Mouse (Mus musculus): ENCODE results near the gene Icos. TPM values are rescaled to one million over a fixed set of nuclear protein-coding genes. Genes with fewer than 3 reads are reported as not detected.

The Icos gene
- 0.14 and 0.19 TPM in 2 replicates for polyA plus RNA-seq (2015; fragmentation: Nextera tagmentation; extraction: Ambion mirVana)

DNA sequence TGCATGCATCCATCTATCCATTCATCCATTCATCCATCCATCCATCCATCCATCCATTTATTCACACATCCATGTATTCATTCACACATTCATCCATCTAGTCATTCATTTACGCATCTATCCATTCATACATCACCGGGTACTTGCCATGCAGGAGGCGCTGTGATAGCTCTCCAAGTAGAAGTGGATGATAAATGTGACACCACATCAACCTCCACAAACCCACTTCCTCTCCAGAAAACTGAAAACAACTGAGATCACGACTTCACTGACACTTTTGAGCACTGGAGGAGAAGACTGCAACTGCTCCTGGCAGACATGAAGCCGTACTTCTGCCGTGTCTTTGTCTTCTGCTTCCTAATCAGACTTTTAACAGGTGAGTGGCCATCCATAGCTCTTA, at the start of gene Icos:
Icos (plus strand) TSS at position 287 of the 400 bp plus-strand sequence.
- Histone ChIP-seq H3K36me3 (no peaks in the 10 kb centered on the region), H3K4me3 (replicated peaks) (no peak within 1 kb of the TSS), H3K9ac (no peak within 1 kb of the TSS), H3K27me3 (no peaks in the 10 kb centered on the region), H3K4me2 (no peak within 1 kb of the TSS), H3K9me3 (replicated peaks) (no peaks in the 10 kb centered on the region), H3K4me1 (peaks cover 9% of the 10 kb centered on the region), H3K27ac (no peak within 1 kb of the TSS)
- ATAC-seq (replicated peaks; ENCODE audit: low FRiP score): no peak
- 76% methylated on average over 6 of the region's 6 CpGs for WGBS

DNA sequence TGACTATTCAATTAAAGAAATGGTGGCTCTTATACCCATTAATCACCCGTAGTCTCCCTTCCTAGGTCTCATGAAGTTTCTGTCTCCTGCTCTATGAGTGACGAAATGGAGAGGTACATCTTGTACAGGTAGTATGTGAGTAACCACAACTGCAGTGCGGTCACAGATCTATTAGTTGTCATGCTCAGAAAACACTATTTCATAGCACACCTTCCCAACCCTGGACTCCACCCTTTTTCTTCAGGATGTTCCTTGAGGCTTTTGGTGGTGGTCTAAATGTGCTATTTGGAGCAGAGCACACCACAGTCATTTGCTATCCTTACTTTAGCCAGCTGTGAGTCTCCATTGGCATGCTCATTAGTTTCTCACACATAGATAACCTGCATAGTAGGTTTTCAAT, 48.7 kb upstream of the Icos start:
- H3K4me3 ChIP-seq (replicated peaks): no peak overlapping the region
- H3K27ac ChIP-seq: no peak overlapping the region
- no peaks in the 10 kb centered on the region for H3K9me3 ChIP-seq (replicated peaks)
- no peaks in the 10 kb centered on the region for H3K4me1 ChIP-seq
- no peak overlapping the region for H3K9ac ChIP-seq
- ATAC-seq (replicated peaks; ENCODE audit: low FRiP score): no peak
- no peak overlapping the region for H3K4me2 ChIP-seq
- H3K27me3 ChIP-seq: no peaks in the 10 kb centered on the region
- no peaks in the 10 kb centered on the region for H3K36me3 ChIP-seq
- WGBS: 87% methylated on average over 3 of the region's 3 CpGs

DNA sequence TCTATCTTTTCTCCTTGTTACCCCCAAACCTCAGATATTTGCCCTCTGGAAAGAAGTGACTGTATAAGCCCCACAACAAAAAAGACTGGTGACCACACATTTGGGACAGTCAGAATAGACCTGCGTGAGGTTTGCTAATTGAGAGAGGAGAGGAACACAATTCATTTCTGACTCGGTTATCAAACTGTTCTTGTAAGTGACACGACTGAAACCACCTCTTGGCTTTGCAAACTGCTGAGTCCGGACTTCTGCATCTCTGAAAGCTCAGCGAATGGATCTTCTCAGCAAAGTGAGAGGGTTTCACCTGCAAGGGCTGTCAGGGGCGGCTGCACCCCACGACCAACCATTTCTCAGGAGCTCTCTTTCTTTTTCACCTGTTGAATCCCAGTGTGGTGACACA, 47.3 kb upstream of the Icos start:
- WGBS: 84% methylated on average over 7 of the region's 7 CpGs
- ATAC-seq (replicated peaks; ENCODE audit: low FRiP score): no peak
- no peaks in the 10 kb centered on the region for H3K27me3 ChIP-seq

DNA sequence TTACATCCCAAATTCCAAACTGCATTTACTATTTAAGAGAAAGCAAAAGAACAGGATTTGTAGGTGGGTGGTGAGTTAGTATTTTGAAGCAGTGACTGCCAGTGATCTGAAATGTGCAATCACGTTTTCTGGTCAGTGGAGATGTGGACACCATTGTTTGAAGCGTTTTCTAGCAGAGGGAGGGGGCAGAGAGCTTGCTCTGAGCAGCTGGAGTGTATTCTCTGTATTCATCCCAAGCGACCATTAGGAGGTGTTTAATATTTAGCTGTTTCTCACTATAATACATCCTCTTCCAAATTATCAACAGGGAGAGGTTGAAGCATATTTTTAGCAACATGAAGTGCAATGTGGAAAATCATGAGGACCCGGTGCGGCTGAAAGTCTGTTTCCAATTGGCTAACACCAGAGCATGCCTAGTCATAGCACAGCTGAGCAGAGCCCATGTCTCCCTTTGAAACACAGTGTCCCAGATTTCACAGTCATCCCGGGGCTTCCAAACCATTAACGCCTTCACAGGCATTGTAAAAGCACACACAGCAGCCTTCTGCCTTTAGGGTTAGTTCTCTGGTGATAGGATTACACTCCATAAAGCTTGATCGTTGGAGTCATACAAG, 41.7 kb upstream of the Icos start:
- no peaks in the 10 kb centered on the region for H3K27me3 ChIP-seq
- no peak overlapping the region for H3K27ac ChIP-seq
- H3K4me2 ChIP-seq: no peak overlapping the region
- no peak overlapping the region for H3K9ac ChIP-seq
- H3K4me1 ChIP-seq: no peaks in the 10 kb centered on the region
- WGBS: 40% methylated on average over 8 of the region's 8 CpGs
- no peak for ATAC-seq (replicated peaks; ENCODE audit: low FRiP score)
- no peaks in the 10 kb centered on the region for H3K36me3 ChIP-seq
- no peak overlapping the region for H3K4me3 ChIP-seq (replicated peaks)
- no peaks in the 10 kb centered on the region for H3K9me3 ChIP-seq (replicated peaks)

More for the DNA sequence above, 47.3 kb upstream of the Icos start:
- Histone ChIP-seq H3K4me3 (replicated peaks) (no peak overlapping the region), H3K9me3 (replicated peaks) (no peaks in the 10 kb centered on the region), H3K27ac (no peak overlapping the region), H3K9ac (no peak overlapping the region), H3K4me1 (no peaks in the 10 kb centered on the region), H3K4me2 (no peak overlapping the region), H3K36me3 (no peaks in the 10 kb centered on the region)

DNA sequence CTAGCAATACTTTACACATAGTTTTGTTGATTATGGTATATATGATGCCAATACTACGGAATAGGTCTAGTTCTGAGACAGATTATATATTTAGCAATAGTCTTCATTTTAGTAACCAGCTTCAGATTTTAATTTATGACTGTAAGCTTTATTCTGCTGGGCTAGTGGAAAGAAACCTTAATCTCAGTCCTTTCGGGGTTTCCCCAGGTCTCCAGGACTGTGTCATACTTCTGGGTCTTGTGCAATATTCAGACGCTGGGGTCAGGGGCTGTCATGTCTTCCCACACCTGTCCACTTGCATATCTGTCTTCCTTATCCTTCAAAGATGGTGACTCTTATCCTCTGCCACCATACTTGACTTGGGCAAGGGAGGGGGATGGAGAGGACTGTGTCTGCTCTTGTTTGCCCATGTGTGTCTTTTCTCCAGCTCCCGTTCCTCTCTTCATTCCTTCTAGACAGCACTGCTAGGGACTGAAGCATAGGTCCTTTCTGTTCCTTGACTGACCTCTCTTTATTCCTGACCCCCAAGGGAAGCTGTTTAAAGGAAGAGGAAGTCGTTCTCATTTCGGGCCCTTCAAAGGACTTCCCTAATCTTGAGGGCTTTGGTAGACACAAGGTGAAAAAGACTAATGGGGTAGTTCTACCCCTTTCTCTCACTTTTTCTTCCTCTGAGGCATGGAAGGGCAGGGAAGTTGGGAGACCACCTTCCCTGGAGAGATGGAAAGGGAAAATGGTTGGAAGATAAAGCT, 40.6 kb upstream of the Icos start:
- Histone ChIP-seq H3K36me3 (no peaks in the 10 kb centered on the region), H3K4me1 (no peaks in the 10 kb centered on the region), H3K4me2 (no peak overlapping the region), H3K9ac (no peak overlapping the region), H3K4me3 (replicated peaks) (no peak overlapping the region), H3K27ac (no peak overlapping the region), H3K9me3 (replicated peaks) (no peaks in the 10 kb centered on the region), H3K27me3 (no peaks in the 10 kb centered on the region)
- WGBS: 71% methylated on average over 6 of the region's 6 CpGs
- ATAC-seq (replicated peaks; ENCODE audit: low FRiP score): no peak

DNA sequence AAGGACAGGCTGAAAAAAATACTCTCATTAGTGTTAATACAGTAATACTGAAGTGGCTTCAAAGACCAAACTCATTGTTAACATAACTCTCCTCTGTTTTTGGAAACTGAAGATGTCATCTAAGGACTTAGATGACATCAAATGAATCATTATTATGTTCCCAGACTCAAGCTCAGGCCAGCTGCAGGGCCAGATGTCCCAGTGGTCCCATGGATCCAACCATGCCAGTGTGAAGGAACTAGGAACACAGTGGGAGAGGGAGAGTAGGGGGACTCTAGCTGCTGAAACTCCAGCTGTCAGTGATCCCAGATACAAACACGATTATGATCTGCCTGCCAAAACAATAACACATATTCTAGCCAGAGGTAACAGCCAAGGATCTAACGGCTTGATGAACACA, 39.5 kb upstream of the Icos start:
- no peak for ATAC-seq (replicated peaks; ENCODE audit: low FRiP score)
- H3K9me3 ChIP-seq (replicated peaks): no peaks in the 10 kb centered on the region
- no peaks in the 10 kb centered on the region for H3K27me3 ChIP-seq
- no peaks in the 10 kb centered on the region for H3K4me1 ChIP-seq
- H3K4me2 ChIP-seq: no peak overlapping the region
- no peak overlapping the region for H3K27ac ChIP-seq
- 77% methylated on average over 2 of the region's 2 CpGs for WGBS
- H3K9ac ChIP-seq: no peak overlapping the region
- no peaks in the 10 kb centered on the region for H3K36me3 ChIP-seq
- no peak overlapping the region for H3K4me3 ChIP-seq (replicated peaks)

DNA sequence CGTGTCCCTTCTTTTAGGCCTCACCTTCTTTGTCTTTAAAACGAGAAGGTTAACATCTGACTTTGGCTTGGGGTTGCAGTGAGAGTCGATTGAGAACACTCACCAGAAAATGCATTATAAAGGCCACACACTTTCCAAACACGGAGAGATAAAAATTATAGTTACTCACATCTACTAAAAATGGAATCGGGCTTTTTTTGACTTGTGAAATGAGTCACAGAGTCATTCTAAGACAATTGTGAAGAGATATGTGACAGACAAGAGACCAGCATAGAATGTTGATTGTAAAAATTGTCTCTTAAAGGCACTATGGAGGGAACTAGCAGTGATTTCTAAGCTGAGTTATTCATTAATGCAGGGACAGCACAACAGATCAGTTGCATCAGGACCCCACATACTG, 38.8 kb upstream of the Icos start:
- ATAC-seq (replicated peaks; ENCODE audit: low FRiP score): no peak
- Histone ChIP-seq H3K27ac (no peak overlapping the region), H3K27me3 (no peaks in the 10 kb centered on the region), H3K4me2 (no peak overlapping the region), H3K4me3 (replicated peaks) (no peak overlapping the region), H3K9me3 (replicated peaks) (no peaks in the 10 kb centered on the region), H3K4me1 (no peaks in the 10 kb centered on the region), H3K9ac (no peak overlapping the region), H3K36me3 (no peaks in the 10 kb centered on the region)
- 86% methylated on average over 5 of the region's 5 CpGs for WGBS

DNA sequence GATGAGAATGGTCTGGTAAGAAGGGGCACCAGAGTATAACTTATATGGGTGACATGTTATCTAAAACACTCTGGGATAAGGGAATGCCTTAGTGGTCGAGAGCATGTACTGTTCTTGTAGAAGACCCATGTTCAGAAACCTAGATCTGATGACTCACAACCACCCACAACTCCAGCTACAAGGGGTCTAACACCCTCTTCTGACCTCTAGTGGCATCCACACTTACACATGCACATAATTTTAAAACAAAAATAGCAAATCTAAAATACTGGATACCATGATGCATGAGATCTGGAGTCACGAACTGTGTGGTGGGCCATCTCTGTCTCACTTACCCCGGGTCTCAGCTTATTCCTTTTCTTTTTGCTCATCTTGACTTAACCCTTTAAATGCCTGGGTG, 37.7 kb upstream of the Icos start:
- ATAC-seq (replicated peaks; ENCODE audit: low FRiP score): no peak
- H3K36me3 ChIP-seq: no peaks in the 10 kb centered on the region
- 83% methylated on average over 3 of the region's 3 CpGs for WGBS
- no peaks in the 10 kb centered on the region for H3K9me3 ChIP-seq (replicated peaks)
- no peak overlapping the region for H3K4me2 ChIP-seq
- no peak overlapping the region for H3K9ac ChIP-seq
- H3K4me1 ChIP-seq: no peaks in the 10 kb centered on the region
- H3K27ac ChIP-seq: no peak overlapping the region
- H3K27me3 ChIP-seq: no peaks in the 10 kb centered on the region
- H3K4me3 ChIP-seq (replicated peaks): no peak overlapping the region

DNA sequence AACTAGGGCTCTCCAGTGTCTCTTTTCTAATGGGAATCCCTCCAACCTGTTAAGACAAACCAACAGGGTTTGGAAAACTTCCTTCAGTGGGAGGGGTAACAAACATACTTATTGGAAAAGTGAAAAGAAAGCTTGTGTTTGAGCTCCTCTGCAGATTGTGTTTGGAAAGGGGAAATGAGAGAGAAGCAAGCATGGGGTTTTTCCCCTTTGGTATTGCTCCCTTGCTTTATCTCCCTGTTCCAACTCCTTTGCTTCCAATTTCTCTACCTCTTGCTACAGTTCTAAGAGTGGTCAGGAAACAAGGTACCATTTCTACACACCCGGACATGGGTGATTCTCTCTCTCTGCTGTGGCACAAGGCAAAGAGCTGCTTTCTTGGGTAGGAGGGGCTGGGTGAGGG, 37.1 kb upstream of the Icos start:
- WGBS: 91% methylated on average over 1 of the region's 1 CpGs
- ATAC-seq (replicated peaks; ENCODE audit: low FRiP score): no peak

DNA sequence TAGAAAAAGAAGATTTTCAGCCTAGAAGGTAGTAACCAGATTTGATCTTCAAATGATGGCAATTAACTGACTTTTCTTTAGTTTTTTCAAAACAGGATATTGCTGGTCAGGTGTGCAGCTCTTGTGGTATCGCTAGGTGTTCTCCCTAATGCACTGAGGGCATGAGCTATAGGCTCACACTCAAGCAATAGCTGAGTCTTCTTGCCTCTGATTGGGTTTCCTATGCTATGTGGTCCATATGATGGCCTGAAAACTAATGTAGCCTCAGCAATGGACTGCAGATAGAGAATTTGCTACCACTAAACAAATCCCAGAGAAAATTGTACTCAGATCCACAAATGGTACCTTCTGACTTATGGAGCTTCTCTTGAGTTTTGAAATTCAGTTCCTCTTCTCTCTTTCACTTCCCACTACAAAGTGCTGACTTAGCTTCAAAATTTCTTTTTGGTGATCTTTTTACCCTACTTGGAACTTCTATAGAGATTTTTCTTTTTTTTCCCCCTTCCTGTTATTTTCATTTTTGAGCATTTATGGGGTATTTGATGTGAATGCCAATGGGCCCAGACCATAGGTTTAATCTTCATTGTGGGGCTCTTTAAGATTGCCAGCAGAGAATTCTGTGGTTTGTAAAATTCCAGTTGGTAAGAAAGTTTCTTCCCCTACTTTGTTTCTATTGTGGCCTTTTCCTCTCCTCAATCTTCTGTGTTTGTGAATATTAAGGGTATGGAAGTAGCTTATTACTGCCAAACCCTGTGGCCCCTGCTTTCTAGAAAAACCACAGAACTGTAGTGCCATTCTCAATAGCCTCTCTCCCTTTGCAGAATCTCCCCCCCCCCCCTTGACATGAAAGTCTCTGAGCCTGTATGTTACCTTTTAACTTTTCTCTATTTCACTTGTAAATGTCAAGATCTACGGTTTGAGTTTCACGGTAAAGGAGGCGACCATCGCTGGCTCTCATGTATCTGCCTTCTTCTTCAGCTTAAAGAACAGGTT, 36.4 kb upstream of the Icos start:
- Histone ChIP-seq H3K9ac (no peak overlapping the region), H3K36me3 (no peaks in the 10 kb centered on the region), H3K9me3 (replicated peaks) (no peaks in the 10 kb centered on the region), H3K27ac (no peak overlapping the region), H3K4me3 (replicated peaks) (no peak overlapping the region), H3K4me2 (no peak overlapping the region), H3K27me3 (no peaks in the 10 kb centered on the region), H3K4me1 (no peaks in the 10 kb centered on the region)
- 89% methylated on average over 5 of the region's 5 CpGs for WGBS
- ATAC-seq (replicated peaks; ENCODE audit: low FRiP score): no peak

More for the DNA sequence above, 37.1 kb upstream of the Icos start:
- Histone ChIP-seq H3K27ac (no peak overlapping the region), H3K36me3 (no peaks in the 10 kb centered on the region), H3K9ac (no peak overlapping the region), H3K4me1 (no peaks in the 10 kb centered on the region), H3K9me3 (replicated peaks) (no peaks in the 10 kb centered on the region), H3K27me3 (no peaks in the 10 kb centered on the region), H3K4me2 (no peak overlapping the region), H3K4me3 (replicated peaks) (no peak overlapping the region)

DNA sequence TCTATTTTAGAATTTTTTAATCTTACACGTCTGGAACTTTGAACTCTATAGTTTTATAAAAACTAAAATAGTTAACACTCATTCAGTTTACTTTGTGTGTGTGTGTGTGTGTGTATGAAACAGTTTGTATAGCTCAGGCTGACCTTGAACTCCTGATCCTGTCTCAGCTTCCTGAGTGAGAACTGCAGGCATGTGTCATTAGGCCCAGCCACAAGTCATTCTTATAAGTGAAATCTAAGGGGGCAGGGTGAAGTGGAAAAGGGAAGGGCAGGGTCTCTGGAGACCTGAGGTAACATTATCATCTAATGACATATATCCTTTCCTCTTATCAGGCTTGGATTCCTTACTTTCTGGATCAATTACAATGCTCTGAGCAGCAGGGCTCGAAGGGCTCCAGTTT, 34.8 kb upstream of the Icos start:
- no peaks in the 10 kb centered on the region for H3K4me1 ChIP-seq
- 69% methylated on average over 2 of the region's 2 CpGs for WGBS

More for the DNA sequence above, 34.8 kb upstream of the Icos start:
- Histone ChIP-seq H3K4me3 (replicated peaks) (no peak overlapping the region), H3K27me3 (no peaks in the 10 kb centered on the region), H3K36me3 (no peaks in the 10 kb centered on the region), H3K9ac (no peak overlapping the region), H3K9me3 (replicated peaks) (no peaks in the 10 kb centered on the region), H3K27ac (no peak overlapping the region), H3K4me2 (no peak overlapping the region)
- ATAC-seq (replicated peaks; ENCODE audit: low FRiP score): no peak
